Mouse (Mus musculus): ENCODE measurements at regions not wholly inside any gene's neighbourhood (a gene's known extent, or its start where the extent isn't known, plus 50 kb on each side); places are given as distances from the start of the nearest gene placed in this dataset.

- ATAC-seq (ENCODE audit: extremely low read depth, insufficient number of reproducible peaks, low FRiP score, poor library complexity, severe bottlenecking) (no peak), DNase-seq (ENCODE audit: low spot score) (no peak)
- Histone ChIP-seq H3K9me3 (replicated peaks) (peaks cover 8% of the 10 kb centered on the region; the same call in 1 of the 2 replicates), H3K4me1 (ENCODE audit: insufficient read depth, low read depth, low read length) (no peaks in the 10 kb centered on the region), H3K27me3 (ENCODE audit: insufficient read depth, low read length) (no peaks in the 10 kb centered on the region), H3K36me3 (replicated peaks) (no peaks in the 10 kb centered on the region), H3K4me3 (ENCODE audit: low read depth, low read length) (no peak overlapping the region)
- TF ChIP-seq CTCF (IDR thresholded peaks at IDR 0.05; ENCODE audit: low read depth, low read length) (no peak), POLR2AphosphoS5 (IDR thresholded peaks at IDR 0.05; ENCODE audit: insufficient replicate concordance, low read depth, low read length) (no peak), GATA1 (IDR thresholded peaks at IDR 0.05; ENCODE audit: borderline replicate concordance, low read length) (no peak), TAL1 (conservative IDR thresholded peaks at IDR 0.05; ENCODE audit: low read depth, low read length) (no peak), GATA2 (IDR thresholded peaks at IDR 0.05; ENCODE audit: borderline replicate concordance, low read depth, low read length) (no peak)
These were observed 364.5 kb upstream of the Thbs1 start for GRCm38 (mm10) chr2:117747136-117747535.

GRCm38 (mm10) chr2:117748892-117749291, 362.8 kb upstream of the Thbs1 start:
- H3K4me1 ChIP-seq (ENCODE audit: insufficient read depth, low read depth, low read length), result no peaks in the 10 kb centered on the region
- no peak for TF ChIP-seq GATA1 (IDR thresholded peaks at IDR 0.05; ENCODE audit: borderline replicate concordance, low read length)
- TF ChIP-seq CTCF (IDR thresholded peaks at IDR 0.05; ENCODE audit: low read depth, low read length), result no peak
- TF ChIP-seq POLR2AphosphoS5 (IDR thresholded peaks at IDR 0.05; ENCODE audit: insufficient replicate concordance, low read depth, low read length), result no peak
- TF ChIP-seq GATA2 (IDR thresholded peaks at IDR 0.05; ENCODE audit: borderline replicate concordance, low read depth, low read length), result no peak
- no peak for TF ChIP-seq TAL1 (conservative IDR thresholded peaks at IDR 0.05; ENCODE audit: low read depth, low read length)
- no peak overlapping the region for H3K4me3 ChIP-seq (ENCODE audit: low read depth, low read length)
- no peaks in the 10 kb centered on the region for H3K36me3 ChIP-seq (replicated peaks)
- ATAC-seq (ENCODE audit: extremely low read depth, insufficient number of reproducible peaks, low FRiP score, poor library complexity, severe bottlenecking) (no peak), DNase-seq (ENCODE audit: low spot score) (no peak)
- peaks cover 8% of the 10 kb centered on the region; the same call in 1 of the 2 replicates for H3K9me3 ChIP-seq (replicated peaks)
- H3K27me3 ChIP-seq (ENCODE audit: insufficient read depth, low read length), result no peaks in the 10 kb centered on the region

GRCm38 (mm10) chr2:117759491-117760013, 352.1 kb upstream of the Thbs1 start:
- ATAC-seq (ENCODE audit: extremely low read depth, insufficient number of reproducible peaks, low FRiP score, poor library complexity, severe bottlenecking) (no peak), DNase-seq (ENCODE audit: low spot score) (no peak)
- Histone ChIP-seq H3K9me3 (replicated peaks) (0 out of 2 replicates have a peak, but pooled peaks cover 2% of the 10 kb centered on the region), H3K4me1 (ENCODE audit: insufficient read depth, low read depth, low read length) (no peaks in the 10 kb centered on the region), H3K36me3 (replicated peaks) (no peaks in the 10 kb centered on the region), H3K27me3 (ENCODE audit: insufficient read depth, low read length) (no peaks in the 10 kb centered on the region), H3K4me3 (ENCODE audit: low read depth, low read length) (no peak overlapping the region)
- no peak for TF ChIP-seq CTCF (IDR thresholded peaks at IDR 0.05; ENCODE audit: low read depth, low read length)
- TF ChIP-seq TAL1 (conservative IDR thresholded peaks at IDR 0.05; ENCODE audit: low read depth, low read length), result no peak
- no peak for TF ChIP-seq GATA1 (IDR thresholded peaks at IDR 0.05; ENCODE audit: borderline replicate concordance, low read length)
- TF ChIP-seq GATA2 (IDR thresholded peaks at IDR 0.05; ENCODE audit: borderline replicate concordance, low read depth, low read length), result no peak

GRCm38 (mm10) chr2:117763631-117764030, 348.0 kb upstream of the Thbs1 start:
- DNase-seq (ENCODE audit: low spot score), result no peak
- H3K36me3 ChIP-seq (replicated peaks), result no peaks in the 10 kb centered on the region
- H3K4me3 ChIP-seq (ENCODE audit: low read depth, low read length), result no peak overlapping the region
- no peaks in the 10 kb centered on the region for H3K27me3 ChIP-seq (ENCODE audit: insufficient read depth, low read length)
- no peaks in the 10 kb centered on the region for H3K4me1 ChIP-seq (ENCODE audit: insufficient read depth, low read depth, low read length)
- H3K9me3 ChIP-seq (replicated peaks), result 0 out of 2 replicates have a peak, but pooled peaks cover 2% of the 10 kb centered on the region
- TF ChIP-seq CTCF (IDR thresholded peaks at IDR 0.05; ENCODE audit: low read depth, low read length) (no peak), POLR2AphosphoS5 (IDR thresholded peaks at IDR 0.05; ENCODE audit: insufficient replicate concordance, low read depth, low read length) (no peak), TAL1 (conservative IDR thresholded peaks at IDR 0.05; ENCODE audit: low read depth, low read length) (no peak), GATA2 (IDR thresholded peaks at IDR 0.05; ENCODE audit: borderline replicate concordance, low read depth, low read length) (no peak), GATA1 (IDR thresholded peaks at IDR 0.05; ENCODE audit: borderline replicate concordance, low read length) (no peak)
- ATAC-seq (ENCODE audit: extremely low read depth, insufficient number of reproducible peaks, low FRiP score, poor library complexity, severe bottlenecking), result no peak

GRCm38 (mm10) chr2:117765572-117765971, 346.1 kb upstream of the Thbs1 start:
- H3K9me3 ChIP-seq (replicated peaks), result 0 out of 2 replicates have a peak, but pooled peaks cover 2% of the 10 kb centered on the region
- no peak for ATAC-seq (ENCODE audit: extremely low read depth, insufficient number of reproducible peaks, low FRiP score, poor library complexity, severe bottlenecking)
- H3K4me3 ChIP-seq (ENCODE audit: low read depth, low read length), result no peak overlapping the region
- no peaks in the 10 kb centered on the region for H3K27me3 ChIP-seq (ENCODE audit: insufficient read depth, low read length)
- no peaks in the 10 kb centered on the region for H3K4me1 ChIP-seq (ENCODE audit: insufficient read depth, low read depth, low read length)
- TF ChIP-seq CTCF (IDR thresholded peaks at IDR 0.05; ENCODE audit: low read depth, low read length) (no peak), GATA1 (IDR thresholded peaks at IDR 0.05; ENCODE audit: borderline replicate concordance, low read length) (no peak), TAL1 (conservative IDR thresholded peaks at IDR 0.05; ENCODE audit: low read depth, low read length) (no peak), POLR2AphosphoS5 (IDR thresholded peaks at IDR 0.05; ENCODE audit: insufficient replicate concordance, low read depth, low read length) (no peak), GATA2 (IDR thresholded peaks at IDR 0.05; ENCODE audit: borderline replicate concordance, low read depth, low read length) (no peak)
- no peak for DNase-seq (ENCODE audit: low spot score)
- no peaks in the 10 kb centered on the region for H3K36me3 ChIP-seq (replicated peaks)

- no peak for TF ChIP-seq GATA1 (IDR thresholded peaks at IDR 0.05; ENCODE audit: borderline replicate concordance, low read length)
- TF ChIP-seq TAL1 (conservative IDR thresholded peaks at IDR 0.05; ENCODE audit: low read depth, low read length), result no peak
- no peak for TF ChIP-seq POLR2AphosphoS5 (IDR thresholded peaks at IDR 0.05; ENCODE audit: insufficient replicate concordance, low read depth, low read length)
- TF ChIP-seq CTCF (IDR thresholded peaks at IDR 0.05; ENCODE audit: low read depth, low read length), result no peak
- no peak for TF ChIP-seq GATA2 (IDR thresholded peaks at IDR 0.05; ENCODE audit: borderline replicate concordance, low read depth, low read length)
- Histone ChIP-seq H3K4me3 (ENCODE audit: low read depth, low read length) (no peak overlapping the region), H3K36me3 (replicated peaks) (no peaks in the 10 kb centered on the region), H3K9me3 (replicated peaks) (0 out of 2 replicates have a peak, but pooled peaks cover 2% of the 10 kb centered on the region), H3K27me3 (ENCODE audit: insufficient read depth, low read length) (no peaks in the 10 kb centered on the region), H3K4me1 (ENCODE audit: insufficient read depth, low read depth, low read length) (no peaks in the 10 kb centered on the region)
- ATAC-seq (ENCODE audit: extremely low read depth, insufficient number of reproducible peaks, low FRiP score, poor library complexity, severe bottlenecking) (no peak), DNase-seq (ENCODE audit: low spot score) (no peak)
These were observed 345.2 kb upstream of the Thbs1 start for GRCm38 (mm10) chr2:117766450-117766849.

Data from G1E (cell line).